Mouse (Mus musculus): ENCODE data around the gene Casp7. TPM values are rescaled to one million over a fixed set of nuclear protein-coding genes. Genes with fewer than 3 reads are reported as not detected.

The Casp7 gene
- polyA plus RNA-seq, 1 experiment from 2014 or later, result 13.7 TPM

DNA sequence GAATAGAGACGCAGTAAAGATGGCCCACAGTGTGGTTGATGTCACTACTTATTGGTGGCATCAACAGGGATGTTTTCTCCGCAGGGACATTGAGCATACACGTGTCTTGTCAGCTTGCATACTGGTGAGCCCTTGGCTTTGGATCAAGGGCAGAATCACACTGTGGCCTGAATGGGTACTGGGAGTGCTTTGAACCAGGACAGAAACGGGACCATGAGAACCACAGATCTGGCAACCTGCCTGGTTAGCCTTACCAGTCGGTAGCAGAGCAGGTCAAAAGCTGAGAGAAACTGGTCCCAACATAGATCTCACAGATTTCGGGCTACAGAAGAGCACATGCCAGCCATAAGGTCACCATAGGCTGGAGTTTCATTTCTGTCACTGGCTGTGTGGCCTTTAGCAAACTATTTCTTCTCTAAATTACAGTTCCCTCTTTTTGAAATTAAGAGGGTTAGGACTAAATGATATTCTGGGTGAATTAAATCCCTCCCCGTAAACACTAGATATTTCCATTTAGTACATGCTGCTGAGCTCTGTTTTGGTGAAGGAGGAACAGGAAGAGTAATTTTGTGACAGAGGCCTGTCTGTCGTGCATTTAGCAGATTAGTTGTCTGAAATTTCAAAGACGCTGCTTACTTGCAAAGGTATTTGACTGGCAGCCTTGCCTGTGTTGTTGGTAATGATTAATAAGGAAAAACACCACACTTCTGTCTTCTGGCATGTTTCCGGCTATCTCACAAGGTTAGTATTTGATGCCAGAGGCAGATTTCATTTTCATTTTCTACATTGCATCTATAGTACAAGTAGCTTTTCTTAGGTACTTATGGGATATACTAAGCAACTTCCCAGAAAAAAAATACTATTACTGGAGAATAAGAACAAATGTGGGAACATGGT is 62.5 kb downstream of the Casp7 start:
- H3K4me3 ChIP-seq, result no peak overlapping the region
- no peaks in the 10 kb centered on the region for H3K9me3 ChIP-seq (replicated peaks)
- H3K4me2 ChIP-seq, result no peak overlapping the region
- 85% methylated on average over 10 of the region's 10 CpGs for WGBS
- H3K9ac ChIP-seq, result no peak overlapping the region
- H3K27ac ChIP-seq, result no peak overlapping the region
- no peak for ATAC-seq
- peaks cover 4% of the 10 kb centered on the region; the same call in 1 of the 2 replicates for H3K4me1 ChIP-seq
- H3K27me3 ChIP-seq, result no peaks in the 10 kb centered on the region
- H3K36me3 ChIP-seq (ENCODE audit: poor library complexity, severe bottlenecking), result no peaks in the 10 kb centered on the region

DNA sequence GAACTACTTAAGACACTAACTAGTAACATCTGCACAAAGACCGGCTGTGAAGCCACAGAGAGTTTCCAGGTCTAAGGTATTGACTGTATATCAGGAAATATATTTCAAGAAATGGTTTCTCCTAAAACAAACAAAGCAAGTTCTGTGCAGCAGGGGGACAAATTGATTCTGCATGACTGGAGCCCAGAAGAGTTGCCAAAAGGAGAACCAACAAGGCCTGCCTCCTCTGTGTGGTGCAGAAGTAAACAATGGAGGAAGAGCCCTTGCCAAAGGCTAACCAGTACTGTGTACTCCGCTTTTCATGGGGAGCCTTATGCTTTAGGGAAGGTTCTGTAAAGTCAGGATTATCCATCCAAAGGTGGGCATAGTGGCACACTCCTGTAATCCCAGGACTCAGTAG is 63.3 kb downstream of the Casp7 start:
- H3K4me1 ChIP-seq, result peaks cover 4% of the 10 kb centered on the region; the same call in 1 of the 2 replicates
- H3K9ac ChIP-seq, result no peak overlapping the region
- H3K36me3 ChIP-seq (ENCODE audit: poor library complexity, severe bottlenecking), result no peaks in the 10 kb centered on the region
- no peaks in the 10 kb centered on the region for H3K27me3 ChIP-seq
- H3K27ac ChIP-seq, result no peak overlapping the region
- no peak overlapping the region for H3K4me2 ChIP-seq
- ATAC-seq, result no peak
- 66% methylated on average over 2 of the region's 2 CpGs for WGBS
- H3K9me3 ChIP-seq (replicated peaks), result no peaks in the 10 kb centered on the region
- no peak overlapping the region for H3K4me3 ChIP-seq

DNA sequence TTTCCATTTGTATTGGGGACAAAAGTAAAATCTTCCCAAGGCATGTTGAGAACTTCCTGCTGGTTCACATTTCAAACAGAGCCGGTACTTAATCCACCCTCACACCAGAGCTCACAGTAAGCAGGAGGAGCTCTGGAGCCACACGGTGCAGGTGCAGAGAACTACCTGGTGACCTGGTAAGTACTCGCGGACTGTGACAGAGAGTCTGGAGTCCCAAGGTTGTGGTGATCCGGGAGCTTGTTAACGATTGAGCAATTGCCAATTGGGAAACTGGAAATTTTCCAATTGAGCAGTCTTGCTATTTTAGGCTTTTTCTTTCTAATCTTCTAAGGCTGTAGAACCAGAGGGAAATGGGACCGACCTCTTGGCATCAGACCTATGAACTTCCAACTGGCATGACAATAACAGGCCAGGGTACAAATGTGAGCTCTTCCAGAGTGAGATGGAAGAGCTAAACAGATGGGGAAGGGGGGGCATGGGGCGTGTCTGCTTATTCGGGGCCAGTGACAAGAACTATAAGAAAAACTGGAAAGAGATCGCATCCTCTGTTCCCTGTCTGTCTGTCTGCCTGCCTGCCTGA is 64.7 kb downstream of the Casp7 start, which contains the start of gene Plekhs1:
Gene Plekhs1, plus strand, starts transcription at position 119 of the 580 bp plus-strand sequence.
- Histone ChIP-seq H3K36me3 (ENCODE audit: poor library complexity, severe bottlenecking) (no peaks in the 10 kb centered on the region), H3K27ac (no peak within 1 kb of the TSS), H3K9ac (no peak within 1 kb of the TSS), H3K9me3 (replicated peaks) (no peaks in the 10 kb centered on the region), H3K27me3 (no peaks in the 10 kb centered on the region), H3K4me1 (peaks cover 4% of the 10 kb centered on the region; the same call in 1 of the 2 replicates), H3K4me2 (no peak within 1 kb of the TSS), H3K4me3 (no peak within 1 kb of the TSS)
- 55% methylated on average over 10 of the region's 10 CpGs for WGBS
- ATAC-seq, result no peak

DNA sequence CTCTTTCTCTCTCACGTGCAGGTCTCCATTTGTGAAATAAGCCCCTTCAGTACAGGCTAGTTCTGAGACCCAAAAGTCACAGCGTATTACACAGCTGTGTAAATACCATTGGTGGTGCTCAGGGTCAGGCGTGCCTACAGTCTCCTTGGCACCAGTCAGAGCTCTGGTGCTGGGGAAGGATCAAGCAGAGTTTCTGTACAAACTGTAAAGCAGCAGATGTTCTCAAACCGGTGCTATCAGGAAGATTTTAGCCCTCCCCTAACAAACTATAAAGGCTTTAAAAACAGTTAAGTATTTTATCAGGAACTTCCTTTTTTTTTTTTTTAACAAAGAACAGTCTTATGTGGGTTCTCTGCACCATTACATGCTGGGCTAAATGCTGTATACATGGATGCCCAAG is 65.9 kb downstream of the Casp7 start:
- Histone ChIP-seq H3K27ac (no peak overlapping the region), H3K9me3 (replicated peaks) (no peaks in the 10 kb centered on the region), H3K4me1 (peaks cover 4% of the 10 kb centered on the region; the same call in 1 of the 2 replicates), H3K9ac (no peak overlapping the region), H3K4me2 (no peak overlapping the region), H3K4me3 (no peak overlapping the region), H3K27me3 (no peaks in the 10 kb centered on the region), H3K36me3 (ENCODE audit: poor library complexity, severe bottlenecking) (no peaks in the 10 kb centered on the region)
- ATAC-seq, result no peak
- WGBS, result 74% methylated on average over 4 of the region's 4 CpGs

DNA sequence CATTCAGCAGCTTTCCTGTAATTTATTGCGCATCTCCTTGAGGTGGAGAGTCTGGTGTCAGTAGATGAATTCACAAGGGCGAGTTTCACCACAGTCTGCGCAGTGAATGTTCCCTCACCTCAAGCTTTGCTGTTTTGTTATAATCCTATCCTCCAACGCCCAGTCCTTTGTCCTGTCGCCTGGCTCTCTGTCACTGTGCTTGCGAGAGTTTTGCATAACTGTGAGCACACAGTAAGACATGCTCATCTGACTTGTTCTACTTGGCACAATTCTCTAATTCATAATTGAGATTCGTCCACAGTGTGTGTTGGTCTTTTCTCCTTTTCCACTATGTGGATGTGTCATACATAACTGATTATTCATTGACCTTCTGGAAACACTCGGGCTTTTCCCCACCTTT is 69.6 kb downstream of the Casp7 start:
- Histone ChIP-seq H3K9ac (no peak overlapping the region), H3K4me1 (peaks cover 7% of the 10 kb centered on the region; the same call in 1 of the 2 replicates), H3K27ac (no peak overlapping the region), H3K4me3 (no peak overlapping the region), H3K36me3 (ENCODE audit: poor library complexity, severe bottlenecking) (no peaks in the 10 kb centered on the region), H3K4me2 (no peak overlapping the region), H3K9me3 (replicated peaks) (no peaks in the 10 kb centered on the region), H3K27me3 (no peaks in the 10 kb centered on the region)
- WGBS, result 78% methylated on average over 8 of the region's 8 CpGs
- no peak for ATAC-seq

DNA sequence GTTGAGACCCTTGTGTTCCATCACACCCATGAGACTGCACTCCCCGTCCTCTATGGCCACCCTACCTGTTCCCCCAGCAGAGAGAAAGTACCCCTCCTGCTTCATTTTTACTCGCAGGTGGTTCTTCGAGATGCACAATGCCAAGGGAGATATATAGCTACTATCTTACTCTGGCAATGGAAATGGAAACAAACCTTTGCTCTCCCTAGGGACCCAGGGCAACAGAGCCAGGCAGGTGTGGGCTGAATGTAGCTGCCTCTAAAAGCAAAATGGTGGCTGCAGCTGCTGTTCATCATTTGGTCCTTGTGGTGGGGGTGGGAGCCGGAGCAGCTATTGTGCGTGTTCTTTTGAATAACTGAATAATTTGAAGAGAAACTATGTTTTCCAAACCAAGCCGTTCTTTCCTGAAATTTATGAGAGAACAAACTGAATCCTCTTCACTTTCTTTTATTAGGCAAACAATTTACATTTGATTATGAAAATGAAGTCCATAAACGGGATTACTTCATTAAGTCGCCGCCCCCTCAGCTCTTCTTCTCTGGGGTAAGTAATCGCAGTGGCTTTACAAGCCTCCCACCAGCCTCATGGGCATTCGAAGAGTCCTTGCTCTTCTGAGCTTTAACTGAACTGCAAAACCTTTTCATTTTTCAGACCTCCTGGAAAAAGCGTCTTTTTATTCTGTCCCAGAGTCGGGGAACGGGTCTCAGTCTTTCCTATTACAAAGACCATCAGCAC is 73.5 kb downstream of the Casp7 start:
- 76% methylated on average over 14 of the region's 14 CpGs for WGBS
- Histone ChIP-seq H3K9ac (no peak overlapping the region), H3K27ac (no peak overlapping the region), H3K9me3 (replicated peaks) (no peaks in the 10 kb centered on the region), H3K27me3 (no peaks in the 10 kb centered on the region), H3K4me2 (no peak overlapping the region), H3K36me3 (ENCODE audit: poor library complexity, severe bottlenecking) (no peaks in the 10 kb centered on the region), H3K4me1 (peaks cover 33% of the 10 kb centered on the region), H3K4me3 (no peak overlapping the region)
- 0 out of 2 replicates have a peak, but pooled peaks have one; percentile 33 for ATAC-seq

DNA sequence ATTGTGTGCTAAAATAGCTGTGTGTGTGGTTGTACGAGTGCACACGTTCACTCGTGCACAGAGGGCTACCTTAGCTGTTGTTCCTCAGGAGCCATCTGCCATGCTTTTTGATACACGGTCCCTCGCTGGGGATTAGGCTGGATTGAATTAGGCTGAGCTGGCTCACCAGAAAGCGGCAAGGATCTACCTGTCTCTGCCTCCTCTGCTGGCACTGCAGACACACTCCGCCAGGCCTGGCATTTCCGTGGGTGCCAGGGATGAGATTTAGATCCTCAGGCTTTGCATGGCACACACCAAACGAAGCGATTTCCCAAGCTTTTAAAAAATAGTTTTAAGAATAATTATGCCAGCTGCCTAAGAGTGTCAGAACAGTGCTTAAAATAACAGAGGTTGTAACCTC is 75.0 kb downstream of the Casp7 start:
- 68% methylated on average over 10 of the region's 10 CpGs for WGBS

DNA sequence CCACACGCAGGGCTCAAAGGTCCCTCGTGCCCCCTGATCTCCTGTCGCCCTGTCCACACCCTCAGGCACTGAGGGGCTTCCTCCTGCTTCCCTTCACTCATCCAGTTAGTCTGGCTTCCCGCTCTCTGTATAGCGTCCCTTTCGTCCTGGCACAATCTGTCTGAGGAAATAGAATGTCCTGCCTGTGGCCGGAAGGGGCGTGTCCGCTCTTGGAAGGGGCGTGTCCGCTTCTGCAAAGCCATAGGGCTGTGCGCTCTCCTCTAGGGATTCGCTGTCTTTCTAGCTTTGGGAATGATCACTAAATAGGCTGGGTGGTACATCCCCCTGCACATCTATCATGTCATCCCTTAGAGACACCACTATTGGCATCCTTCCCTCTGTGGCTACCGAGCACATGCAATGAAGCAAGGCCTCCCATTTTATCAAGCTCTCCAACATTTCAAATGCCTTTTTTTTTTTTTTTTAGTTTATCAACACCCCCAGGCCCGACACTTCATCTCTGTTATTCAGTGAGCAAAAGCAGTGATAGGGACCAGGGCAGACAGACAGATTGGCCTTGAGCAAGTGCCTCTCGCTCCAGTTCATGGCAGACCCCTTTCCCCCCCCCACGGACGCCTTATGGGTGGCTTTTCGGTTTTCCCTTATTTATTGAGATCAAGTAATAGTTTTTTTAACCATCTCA is 78.1 kb downstream of the Casp7 start:
- Histone ChIP-seq H3K4me3 (no peak overlapping the region), H3K9me3 (replicated peaks) (no peaks in the 10 kb centered on the region), H3K9ac (no peak overlapping the region), H3K4me2 (no peak overlapping the region), H3K27me3 (no peaks in the 10 kb centered on the region), H3K27ac (no peak overlapping the region), H3K36me3 (ENCODE audit: poor library complexity, severe bottlenecking) (no peaks in the 10 kb centered on the region), H3K4me1 (peaks cover 47% of the 10 kb centered on the region)
- no peak for ATAC-seq
- 64% methylated on average over 19 of the region's 19 CpGs for WGBS

More for the DNA sequence above, 75.0 kb downstream of the Casp7 start:
- no peaks in the 10 kb centered on the region for H3K36me3 ChIP-seq (ENCODE audit: poor library complexity, severe bottlenecking)
- no peak overlapping the region for H3K27ac ChIP-seq
- H3K4me1 ChIP-seq, result peaks cover 38% of the 10 kb centered on the region
- H3K4me2 ChIP-seq, result no peak overlapping the region
- no peak overlapping the region for H3K9ac ChIP-seq
- no peaks in the 10 kb centered on the region for H3K9me3 ChIP-seq (replicated peaks)
- ATAC-seq, result no peak
- H3K4me3 ChIP-seq, result no peak overlapping the region
- no peaks in the 10 kb centered on the region for H3K27me3 ChIP-seq

DNA sequence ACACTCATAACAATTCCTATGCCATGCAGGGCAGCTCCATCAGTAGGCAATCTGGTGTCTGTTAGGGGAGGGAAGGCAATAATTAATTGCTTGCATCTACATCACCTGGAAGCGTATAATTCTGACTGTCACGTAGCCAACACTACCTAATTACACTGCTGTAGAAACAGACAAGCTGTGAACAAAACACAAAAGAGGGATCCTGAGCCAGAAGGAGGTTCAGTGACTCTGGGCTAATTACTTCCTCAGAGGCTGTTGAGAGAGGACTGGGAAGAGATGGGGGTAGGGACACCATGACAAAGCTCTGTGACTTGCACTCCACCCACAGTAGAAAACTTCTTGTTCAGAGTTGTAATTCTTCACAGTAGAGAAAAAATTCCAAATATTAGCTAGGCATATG is 79.6 kb downstream of the Casp7 start:
- 5% methylated on average over 2 of the region's 2 CpGs for WGBS
- Histone ChIP-seq H3K27me3 (no peaks in the 10 kb centered on the region), H3K4me1 (peaks cover 44% of the 10 kb centered on the region), H3K36me3 (ENCODE audit: poor library complexity, severe bottlenecking) (no peaks in the 10 kb centered on the region), H3K4me2 (no peak overlapping the region), H3K4me3 (no peak overlapping the region), H3K9ac (no peak overlapping the region), H3K27ac (no peak overlapping the region), H3K9me3 (replicated peaks) (no peaks in the 10 kb centered on the region)
- ATAC-seq, result peak; percentile 84

DNA sequence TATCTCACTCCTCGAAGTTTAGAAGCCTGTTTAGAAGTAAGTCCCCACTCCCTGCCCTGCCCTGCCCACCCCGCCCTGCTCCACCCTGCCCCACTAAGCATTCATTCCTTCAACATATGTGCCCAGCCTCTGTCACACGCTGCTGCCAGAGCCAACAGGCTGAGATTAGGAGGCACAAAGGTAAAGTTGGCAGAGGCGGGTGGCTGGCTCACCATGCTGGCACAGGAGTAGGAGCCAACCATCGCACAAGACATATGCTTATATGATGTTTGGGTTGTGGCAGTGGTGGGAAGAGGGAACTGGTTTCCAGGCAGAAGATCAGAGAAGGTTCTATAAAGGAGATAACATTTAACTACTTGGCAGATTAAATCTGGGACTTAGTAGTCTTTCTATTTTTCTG is 80.3 kb downstream of the Casp7 start:
- Histone ChIP-seq H3K9ac (no peak overlapping the region), H3K27ac (no peak overlapping the region), H3K27me3 (no peaks in the 10 kb centered on the region), H3K4me3 (no peak overlapping the region), H3K4me1 (peaks cover 38% of the 10 kb centered on the region), H3K9me3 (replicated peaks) (no peaks in the 10 kb centered on the region), H3K36me3 (ENCODE audit: poor library complexity, severe bottlenecking) (no peaks in the 10 kb centered on the region), H3K4me2 (no peak overlapping the region)
- WGBS, result 63% methylated on average over 5 of the region's 5 CpGs
- 0 out of 2 replicates have a peak, but pooled peaks have one; percentile 43 for ATAC-seq

DNA sequence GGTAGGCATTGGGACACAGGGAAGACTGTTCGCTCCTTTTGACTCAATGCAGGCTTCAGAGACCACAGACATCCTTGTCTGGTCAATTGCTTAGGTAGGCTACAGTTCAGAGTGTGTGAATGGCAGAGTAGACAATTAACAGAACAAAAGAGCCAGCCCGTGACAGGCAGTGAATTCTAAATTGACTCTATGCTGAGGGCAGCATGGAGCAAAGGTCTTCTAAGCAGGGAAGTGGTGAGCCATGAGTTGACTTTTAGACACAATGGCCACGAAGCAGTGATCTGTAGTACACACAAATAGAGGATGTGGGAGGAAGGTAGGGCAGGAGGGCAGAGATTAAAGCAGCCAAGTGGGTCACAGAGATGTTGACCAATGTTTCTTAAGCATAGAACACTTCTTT is 80.9 kb downstream of the Casp7 start:
- WGBS, result 32% methylated on average over 3 of the region's 3 CpGs
- Histone ChIP-seq H3K36me3 (ENCODE audit: poor library complexity, severe bottlenecking) (no peaks in the 10 kb centered on the region), H3K4me3 (no peak overlapping the region), H3K9ac (no peak overlapping the region), H3K9me3 (replicated peaks) (no peaks in the 10 kb centered on the region), H3K27ac (no peak overlapping the region), H3K4me2 (no peak overlapping the region), H3K27me3 (no peaks in the 10 kb centered on the region), H3K4me1 (peaks cover 34% of the 10 kb centered on the region)
- ATAC-seq, result no peak

All from forebrain, embryonic 13.5 days (tissue).